Mouse (Mus musculus): ENCODE results near the gene St6galnac4.

St6galnac4 gene

GRCm38 (mm10) chr2:32627266-32628043 is 40.6 kb downstream of the St6galnac4 start:
- DNase-seq (ENCODE audit: low spot score in 2 of 2) = no peak

- no peak for DNase-seq (ENCODE audit: low spot score in 2 of 2)
These were observed 41.2 kb downstream of the St6galnac4 start for GRCm38 (mm10) chr2:32628044-32628550.

- DNase-seq (ENCODE audit: low spot score in 2 of 2) = peak; percentile 68 to 73
These were observed 41.8 kb downstream of the St6galnac4 start for GRCm38 (mm10) chr2:32628729-32629128.

GRCm38 (mm10) chr2:32629276-32629976 is 42.5 kb downstream of the St6galnac4 start:
- DNase-seq (ENCODE audit: low spot score in 2 of 2) = peak; percentile 61 to 63

GRCm38 (mm10) chr2:32630036-32630435 is 43.1 kb downstream of the St6galnac4 start:
- DNase-seq (ENCODE audit: low spot score in 2 of 2) = no peak

GRCm38 (mm10) chr2:32631046-32631445 is 44.2 kb downstream of the St6galnac4 start:
- no peak for DNase-seq (ENCODE audit: low spot score in 2 of 2)

GRCm38 (mm10) chr2:32631737-32632394 is 45.0 kb downstream of the St6galnac4 start:
- peak in 1 of 2 experiments; percentile 70 for DNase-seq (ENCODE audit: low spot score in 2 of 2)

DNA sequence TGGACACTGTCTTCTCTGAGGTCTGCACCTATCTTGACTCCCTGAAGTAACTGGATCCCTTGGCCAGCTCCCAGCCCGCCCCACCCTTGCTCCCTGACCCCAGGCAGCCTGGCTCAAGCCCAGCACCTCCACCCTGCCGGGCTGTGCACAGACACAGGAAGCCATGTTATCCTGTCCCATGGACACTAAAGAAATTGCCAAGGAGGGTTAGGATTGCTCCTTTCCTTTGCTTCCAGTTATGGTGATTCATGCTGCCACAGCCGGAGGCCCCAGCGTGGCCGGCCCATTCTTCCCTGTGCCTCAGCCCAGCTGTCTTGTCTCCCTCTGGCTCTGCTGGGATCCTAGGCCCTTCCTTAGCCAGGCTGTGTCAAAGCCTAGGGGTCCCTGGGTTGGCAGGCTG is 46.8 kb downstream of the St6galnac4 start:
- no peak for DNase-seq (ENCODE audit: low spot score in 2 of 2)

DNA sequence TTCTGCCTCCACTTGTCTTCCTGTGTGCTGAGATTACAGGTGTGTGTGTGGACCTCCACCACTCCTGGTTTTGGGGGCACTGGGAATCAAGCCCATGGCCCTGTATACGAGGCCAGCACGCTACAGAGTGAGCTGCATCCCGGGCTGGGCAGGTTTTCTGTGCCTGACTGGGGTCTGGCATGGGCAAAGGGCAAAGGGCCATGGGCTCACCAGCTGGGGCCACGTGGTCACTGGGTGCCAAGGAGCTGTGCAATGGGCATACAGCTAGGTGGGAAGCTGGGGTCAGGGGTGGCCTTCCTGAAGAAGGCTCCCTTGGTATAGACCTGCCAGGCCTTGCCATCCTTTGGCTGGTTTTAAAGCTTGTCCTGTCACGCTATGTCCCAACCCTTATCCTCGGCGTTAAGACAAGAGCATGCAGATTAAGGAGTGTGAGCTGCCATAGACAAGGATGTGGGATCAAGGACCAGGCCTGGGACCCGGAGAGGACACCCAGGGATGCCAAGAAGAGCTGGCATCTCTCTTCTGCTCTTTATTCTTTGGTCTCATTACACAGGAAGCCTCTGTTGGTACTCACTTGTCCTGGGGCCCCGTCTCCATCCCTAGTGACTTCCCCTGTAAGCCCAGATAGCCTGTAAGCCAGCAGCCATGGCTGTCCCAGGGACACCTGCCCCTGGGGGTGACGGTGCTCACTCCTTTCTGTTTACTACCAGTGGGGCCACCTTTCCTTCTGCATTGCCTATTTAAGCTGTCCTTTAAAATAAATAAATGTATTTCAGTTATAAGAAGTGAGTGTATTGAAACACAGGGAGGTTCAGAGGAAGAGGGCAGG is 47.6 kb downstream of the St6galnac4 start:
- no peak for DNase-seq (ENCODE audit: low spot score in 2 of 2)

DNA sequence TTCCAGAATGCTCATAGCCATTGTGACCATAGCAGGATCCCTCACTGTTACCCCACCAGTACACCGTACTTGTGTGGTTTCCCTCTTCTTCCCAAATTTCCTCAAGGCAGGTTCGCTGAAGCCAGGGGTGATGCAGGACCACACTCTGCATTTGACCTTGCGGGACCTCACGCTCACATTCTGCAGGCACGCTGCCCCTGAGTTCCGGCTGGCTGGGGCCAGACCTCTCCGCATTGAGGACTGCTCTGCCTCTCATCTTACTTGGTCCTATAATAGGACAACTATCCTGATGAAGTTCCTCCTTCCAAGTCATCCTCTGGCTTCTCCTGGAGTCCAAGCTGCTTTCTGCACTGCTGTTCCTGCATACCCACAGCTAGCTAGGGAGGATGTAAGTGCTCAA is 49.7 kb downstream of the St6galnac4 start:
- no peak for DNase-seq (ENCODE audit: low spot score in 2 of 2)

DNA sequence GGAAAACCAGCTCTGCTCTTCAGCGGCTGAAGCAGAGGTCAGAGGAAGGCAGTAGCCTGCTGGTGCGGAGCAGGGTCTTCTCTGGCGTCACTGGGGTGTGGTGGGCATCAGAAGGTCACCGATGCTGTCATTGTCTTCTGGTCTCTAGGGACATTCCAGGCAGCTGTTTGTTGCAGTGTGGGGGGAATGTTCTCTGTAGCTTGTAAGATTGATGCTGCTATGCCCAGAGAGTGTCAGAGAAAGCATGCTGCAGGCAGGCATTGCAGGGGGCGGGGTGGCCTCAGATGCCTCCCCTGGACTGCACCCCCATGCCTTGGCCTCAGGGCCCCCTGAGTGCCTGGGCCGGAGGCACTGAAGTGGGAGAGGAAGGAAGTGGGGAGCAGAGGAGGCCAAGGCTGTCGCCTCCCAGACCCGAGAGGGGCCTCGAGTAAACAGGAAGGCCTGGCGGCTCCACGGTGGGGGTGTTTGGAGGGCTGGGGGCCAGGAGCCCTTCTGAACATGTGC is 50.9 kb downstream of the St6galnac4 start:
- peak; percentile 46 to 58 for DNase-seq (ENCODE audit: low spot score in 2 of 2)

- DNase-seq (ENCODE audit: low spot score in 2 of 2) = no peak
These were observed 52.7 kb downstream of the St6galnac4 start for GRCm38 (mm10) chr2:32639632-32640031.

DNA sequence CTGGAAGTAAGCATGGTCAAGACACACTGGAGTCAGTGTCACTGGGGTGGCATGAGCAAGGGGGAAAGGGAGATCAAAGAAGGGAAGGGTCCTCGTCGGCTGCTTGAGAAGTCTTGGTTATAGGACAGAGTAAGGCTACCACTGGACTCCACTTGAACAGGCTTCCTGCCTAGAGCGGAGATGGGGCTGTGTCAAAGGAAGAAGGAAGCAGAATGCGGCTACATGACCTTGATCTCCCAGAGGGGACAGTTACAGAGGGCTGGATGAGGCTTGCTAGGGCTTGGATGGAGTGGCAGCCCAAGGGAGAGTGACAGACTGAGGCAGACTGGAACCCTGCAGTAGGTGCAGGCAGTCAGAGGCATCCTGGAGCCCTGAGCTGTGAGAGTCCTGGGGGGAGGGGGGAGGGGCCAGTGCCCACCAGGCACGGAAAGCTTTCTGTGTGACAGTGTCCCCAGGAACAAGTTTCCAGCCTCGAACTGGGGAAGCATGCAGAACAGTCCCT is 53.7 kb downstream of the St6galnac4 start:
- DNase-seq (ENCODE audit: low spot score in 2 of 2) = no peak

DNA sequence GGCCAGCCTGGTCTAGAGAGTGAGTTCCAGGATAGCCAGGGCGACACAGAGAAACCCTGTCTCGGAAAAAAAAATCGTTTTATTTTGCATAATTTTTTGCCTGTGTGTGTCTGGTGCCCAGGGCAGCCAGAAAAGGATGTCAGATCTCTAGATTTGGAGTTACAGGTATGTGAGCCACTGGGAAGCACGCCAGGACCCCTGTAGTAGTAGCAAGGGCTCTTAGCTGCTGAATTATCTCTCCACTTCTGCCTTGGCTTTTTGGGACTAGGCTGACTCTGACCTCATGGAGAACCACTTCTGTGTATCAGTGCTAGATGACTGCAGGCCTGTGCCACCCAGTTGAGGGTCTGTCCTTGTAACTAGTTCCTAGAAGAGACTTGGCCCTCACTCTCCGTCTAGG is 54.9 kb downstream of the St6galnac4 start:
- DNase-seq (ENCODE audit: low spot score in 2 of 2) = no peak

GRCm38 (mm10) chr2:32642813-32643212 is 55.9 kb downstream of the St6galnac4 start:
- DNase-seq (ENCODE audit: low spot score in 2 of 2) = no peak

- DNase-seq (ENCODE audit: low spot score in 2 of 2) = no peak
These were observed 57.2 kb downstream of the St6galnac4 start for GRCm38 (mm10) chr2:32644083-32644482.

DNA sequence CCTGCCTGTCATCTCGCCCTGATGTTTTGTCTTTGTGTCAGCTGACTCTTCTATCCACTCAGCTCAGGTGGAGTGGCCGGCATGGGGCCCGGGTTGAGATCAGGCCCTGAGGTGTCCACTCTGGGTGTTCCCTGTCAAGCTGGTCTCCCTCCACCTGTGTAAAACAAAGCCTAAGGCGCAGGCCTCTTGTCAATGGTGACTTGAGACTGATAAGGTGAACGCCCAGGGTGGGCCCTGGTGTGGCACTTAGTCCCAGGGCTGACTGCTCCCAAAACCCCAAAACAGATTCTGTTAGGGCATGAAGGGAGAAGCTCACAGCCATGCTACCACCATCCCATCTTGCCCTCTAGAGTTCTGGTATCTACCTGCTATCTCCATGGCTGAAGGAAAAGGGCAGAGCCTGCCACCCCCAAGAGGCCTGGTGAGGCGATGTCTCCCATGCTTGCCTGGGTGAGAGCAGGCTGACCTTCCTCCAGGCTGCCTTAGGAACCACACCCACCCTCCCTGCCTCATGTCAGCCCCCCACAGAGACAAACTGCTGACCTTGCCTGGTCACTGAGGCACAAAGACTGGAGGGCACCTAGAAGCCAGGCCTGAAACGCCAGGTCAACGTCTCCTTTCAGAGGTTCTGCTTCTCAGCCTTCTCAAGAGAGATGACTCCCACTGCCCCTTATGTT is 58.0 kb downstream of the St6galnac4 start:
- no peak for DNase-seq (ENCODE audit: low spot score in 2 of 2)

DNA sequence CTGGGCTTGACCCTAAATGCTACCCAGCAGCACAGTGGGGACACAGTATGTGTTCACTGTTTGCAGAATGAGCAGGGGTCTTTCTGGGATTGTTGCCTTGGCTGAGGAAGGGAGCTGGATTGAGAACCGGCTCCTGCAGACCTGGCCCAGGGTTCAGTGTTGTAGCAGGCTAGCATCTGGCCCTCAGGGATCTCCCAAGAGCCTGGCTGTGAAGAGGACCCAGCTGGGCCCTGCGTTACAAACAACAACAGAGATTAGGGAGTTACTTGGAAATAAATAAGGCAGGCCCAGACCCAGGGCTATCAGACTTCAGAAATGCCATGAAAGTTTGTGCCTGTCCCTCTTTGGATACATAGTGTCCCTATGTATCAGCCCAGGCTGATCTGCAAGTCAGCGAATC is 58.8 kb downstream of the St6galnac4 start:
- no peak for DNase-seq (ENCODE audit: low spot score in 2 of 2)

GRCm38 (mm10) chr2:32646379-32647056 is 59.6 kb downstream of the St6galnac4 start, which contains the start of gene Eng:
TSS of gene Eng (plus strand) at chr2:32646595.
- peak in 1 of 2 experiments; percentile 36 for DNase-seq (ENCODE audit: low spot score in 2 of 2)

DNA sequence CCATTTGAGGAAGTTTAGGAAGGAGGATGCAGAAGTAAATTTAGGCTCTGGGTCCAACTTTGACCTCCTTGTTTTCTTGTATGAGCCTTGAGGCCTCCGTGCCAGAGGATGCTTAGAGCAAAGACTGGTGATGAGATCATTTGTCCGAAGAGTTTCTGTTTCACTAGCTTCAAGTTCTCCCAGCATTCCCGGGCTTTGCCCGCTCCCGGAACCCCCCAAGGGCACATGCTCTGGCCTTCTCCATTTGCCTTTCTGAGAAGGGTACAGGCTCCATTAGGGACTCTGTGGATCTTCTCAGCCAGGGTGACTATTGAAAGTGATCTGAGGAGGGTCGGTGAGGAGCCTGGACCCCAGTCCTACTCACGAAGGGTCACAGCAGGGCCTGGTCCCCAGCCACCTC is 60.5 kb downstream of the St6galnac4 start:
- no peak for DNase-seq (ENCODE audit: low spot score in 2 of 2)
